Mouse (Mus musculus) heart, embryonic 16.5 days (tissue): Measurements from ENCODE around the gene Fgfr3. TPM values are rescaled to one million over a fixed set of nuclear protein-coding genes. Genes with fewer than 3 reads are reported as not detected.

ENCODE experiments used
- ATAC-seq: fragments of 200-750 bp; cut with Nextera tagmentation; replicated peaks from 2 replicates; pipeline ENCODE4 v1.8.0; 2017; ENCODE audit warnings: moderate number of reproducible peaks; ENCODE audit not compliant: insufficient read depth, low FRiP score; ENCODE audit errors: extremely low read depth
- H3K27ac ChIP-seq: fragments of 300-500 bp; sonication (generic); 2 replicates; pipeline ENCODE4 v1.5.1; 2014; ENCODE audit warnings: mild to moderate bottlenecking, low read length, control low read depth, moderate library complexity
- H3K27me3 ChIP-seq: fragments of 300-500 bp; sonication (generic); 2 replicates; pipeline ENCODE4 v1.6.1; 2014; ENCODE audit warnings: low read length, mixed read lengths; ENCODE audit not compliant: control insufficient read depth, insufficient read depth
- H3K36me3 ChIP-seq: fragments of 300-500 bp; sonication (generic); 2 replicates; pipeline ENCODE4 v1.6.1; 2014; ENCODE audit not compliant: control insufficient read depth, insufficient read depth
- H3K4me1 ChIP-seq: fragments of 300-500 bp; sonication (generic); 2 replicates; pipeline ENCODE4 v1.6.1; 2014; ENCODE audit warnings: low read length, mixed read lengths; ENCODE audit not compliant: control insufficient read depth, insufficient read depth
- H3K4me2 ChIP-seq: fragments of 300-500 bp; sonication (generic); 2 replicates; pipeline ENCODE4 v1.6.1; 2014; ENCODE audit warnings: low read depth, mild to moderate bottlenecking, control low read depth, low read length
- H3K4me3 ChIP-seq: fragments of 300-500 bp; sonication (generic); 2 replicates; pipeline ENCODE4 v1.5.1; 2014; ENCODE audit warnings: mild to moderate bottlenecking, control low read depth, low read length
- H3K9ac ChIP-seq: fragments of 300-500 bp; sonication (generic); 2 replicates; pipeline ENCODE4 v1.6.1; 2014; ENCODE audit warnings: low read length, control low read depth
- H3K9me3 ChIP-seq: fragments of 300-500 bp; sonication (generic); replicated peaks from 2 replicates; pipeline ENCODE4 v1.6.1; 2016; ENCODE audit warnings: low read length; ENCODE audit not compliant: control insufficient read depth
- WGBS: fragments of 180-500 bp; shearing (Covaris S2); extraction: QIAGEN DNeasy Blood & Tissue Kit; methylation state at CpG from one replicate; pipeline ENCODE4 v1.1.7; 2014; 5-methylcytosine and 5-hydroxymethylcytosine counted together
- polyA plus RNA-seq: library from polyadenylated mRNA; unstranded; fragments of >200 nt; fragmentation: Nextera tagmentation; extraction: Ambion mirVana; gene quantifications from 2 replicates; pipeline ENCODE4 v1.2.1, GENCODE M21; 2015

Fgfr3 gene
- polyA plus RNA-seq, 1 experiment from 2014 or later, result 3.9 TPM

DNA sequence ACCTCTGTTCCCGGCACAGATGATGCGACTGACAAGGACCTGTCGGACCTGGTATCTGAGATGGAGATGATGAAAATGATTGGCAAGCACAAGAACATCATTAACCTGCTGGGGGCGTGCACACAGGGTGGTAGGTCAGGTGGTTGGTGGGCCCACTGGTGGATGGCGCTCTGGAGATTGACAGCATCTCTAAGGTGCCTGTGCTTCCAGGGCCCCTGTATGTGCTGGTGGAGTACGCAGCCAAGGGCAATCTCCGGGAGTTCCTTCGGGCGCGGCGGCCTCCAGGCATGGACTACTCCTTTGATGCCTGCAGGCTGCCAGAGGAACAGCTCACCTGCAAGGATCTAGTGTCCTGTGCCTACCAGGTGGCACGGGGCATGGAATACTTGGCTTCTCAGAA, 12.4 kb downstream of the Fgfr3 start:
- H3K9ac ChIP-seq, result no peak overlapping the region
- no peaks in the 10 kb centered on the region; the same call in 1 of the 2 replicates for H3K4me1 ChIP-seq
- H3K36me3 ChIP-seq, result no peaks in the 10 kb centered on the region
- no peaks in the 10 kb centered on the region for H3K27me3 ChIP-seq
- no peak overlapping the region for H3K4me2 ChIP-seq
- H3K9me3 ChIP-seq, result no peaks in the 10 kb centered on the region
- ATAC-seq, result no peak
- 94% methylated on average over 12 of the region's 12 CpGs for WGBS
- H3K27ac ChIP-seq, result no peak overlapping the region
- no peak overlapping the region for H3K4me3 ChIP-seq

DNA sequence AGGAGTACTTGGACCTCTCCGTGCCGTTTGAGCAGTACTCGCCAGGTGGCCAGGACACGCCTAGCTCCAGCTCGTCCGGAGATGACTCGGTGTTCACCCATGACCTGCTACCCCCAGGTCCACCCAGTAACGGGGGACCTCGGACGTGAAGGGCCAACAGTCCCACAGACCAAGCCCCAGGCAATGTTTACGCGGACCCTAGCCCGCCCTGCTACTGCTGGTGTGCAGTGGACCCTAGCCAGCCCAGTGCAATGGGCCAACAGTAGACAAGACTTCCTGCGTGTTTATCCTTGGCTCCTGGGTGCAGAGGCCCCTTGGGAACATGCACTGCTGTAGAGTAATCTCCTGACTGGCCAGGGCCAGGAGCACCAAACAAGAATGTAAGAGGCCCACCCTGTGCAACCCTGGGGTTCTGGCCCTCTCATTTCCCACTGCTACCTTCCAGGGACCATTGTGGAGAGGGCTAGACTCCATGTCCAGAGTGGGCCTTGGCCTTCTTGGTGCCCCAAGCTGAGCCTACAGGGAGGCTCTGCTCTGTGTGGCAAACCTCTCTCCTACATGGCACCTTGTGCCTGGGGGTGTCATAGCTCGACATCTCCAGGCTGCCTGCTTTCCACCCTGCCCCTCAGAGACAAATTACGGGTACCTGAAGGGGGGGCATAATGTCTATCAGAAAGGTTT, 14.1 kb downstream of the Fgfr3 start:
- H3K4me1 ChIP-seq, result no peaks in the 10 kb centered on the region; the same call in 1 of the 2 replicates
- no peaks in the 10 kb centered on the region for H3K36me3 ChIP-seq
- no peaks in the 10 kb centered on the region for H3K27me3 ChIP-seq

DNA sequence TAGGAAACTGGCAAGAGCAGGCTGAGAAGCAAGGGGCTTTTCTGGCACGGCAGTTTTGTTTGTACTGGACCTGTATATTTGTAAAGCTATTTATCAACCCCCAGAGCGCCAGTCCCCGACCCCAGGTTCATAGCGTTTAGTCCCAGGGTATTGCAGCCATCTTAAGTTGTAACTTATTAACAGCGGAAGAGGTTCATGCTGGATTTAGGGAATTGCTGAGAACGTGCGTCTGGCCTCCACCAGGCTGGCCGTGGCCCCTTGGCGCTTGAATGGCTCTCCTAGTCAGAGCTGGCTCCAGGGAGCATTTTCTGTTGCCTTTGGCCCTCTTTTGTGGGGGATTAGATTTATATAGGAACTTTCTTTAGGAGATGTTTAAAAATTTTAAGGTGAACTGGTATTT, 14.8 kb downstream of the Fgfr3 start:
- WGBS, result 80% methylated on average over 9 of the region's 9 CpGs
- Histone ChIP-seq H3K4me2 (no peak overlapping the region), H3K4me1 (no peaks in the 10 kb centered on the region; the same call in 1 of the 2 replicates), H3K4me3 (no peak overlapping the region), H3K9ac (no peak overlapping the region), H3K36me3 (no peaks in the 10 kb centered on the region; the same call in 1 of the 2 replicates), H3K27ac (no peak overlapping the region), H3K27me3 (no peaks in the 10 kb centered on the region), H3K9me3 (no peaks in the 10 kb centered on the region)
- ATAC-seq, result no peak

More for the DNA sequence above, 14.1 kb downstream of the Fgfr3 start:
- no peak overlapping the region for H3K4me2 ChIP-seq
- ATAC-seq, result no peak
- H3K9me3 ChIP-seq, result no peaks in the 10 kb centered on the region
- H3K9ac ChIP-seq, result no peak overlapping the region
- WGBS, result 92% methylated on average over 16 of the region's 16 CpGs
- no peak overlapping the region for H3K27ac ChIP-seq
- no peak overlapping the region for H3K4me3 ChIP-seq

DNA sequence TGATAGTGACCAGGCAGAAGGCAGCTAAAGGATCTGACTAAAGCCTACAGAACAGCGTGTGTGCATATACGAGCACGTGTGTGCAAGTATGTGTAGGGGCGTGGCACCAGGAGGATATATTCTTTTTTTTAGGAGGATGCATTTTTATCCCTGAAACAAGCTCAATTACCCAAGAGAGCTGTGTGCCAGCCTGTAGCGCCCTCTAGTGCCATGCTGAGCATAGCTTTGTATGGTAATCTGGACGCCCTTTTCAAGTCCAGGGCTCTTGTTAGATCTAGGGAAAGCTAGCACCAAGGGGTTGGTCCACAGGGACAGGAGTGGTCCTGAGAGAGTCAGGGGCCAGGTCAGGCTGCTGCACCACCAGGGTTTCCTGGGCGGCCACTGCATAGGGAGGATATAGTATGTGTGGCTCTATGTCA, 16.4 kb downstream of the Fgfr3 start:
- 27% methylated on average over 7 of the region's 7 CpGs for WGBS
- no peak for ATAC-seq
- no peaks in the 10 kb centered on the region for H3K9me3 ChIP-seq
- H3K4me3 ChIP-seq, result no peak overlapping the region
- H3K27me3 ChIP-seq, result no peaks in the 10 kb centered on the region
- H3K4me1 ChIP-seq, result peaks cover 5% of the 10 kb centered on the region; the same call in 1 of the 2 replicates
- no peak overlapping the region for H3K27ac ChIP-seq
- peaks cover 8% of the 10 kb centered on the region for H3K36me3 ChIP-seq
- no peak overlapping the region for H3K9ac ChIP-seq
- H3K4me2 ChIP-seq, result no peak overlapping the region

DNA sequence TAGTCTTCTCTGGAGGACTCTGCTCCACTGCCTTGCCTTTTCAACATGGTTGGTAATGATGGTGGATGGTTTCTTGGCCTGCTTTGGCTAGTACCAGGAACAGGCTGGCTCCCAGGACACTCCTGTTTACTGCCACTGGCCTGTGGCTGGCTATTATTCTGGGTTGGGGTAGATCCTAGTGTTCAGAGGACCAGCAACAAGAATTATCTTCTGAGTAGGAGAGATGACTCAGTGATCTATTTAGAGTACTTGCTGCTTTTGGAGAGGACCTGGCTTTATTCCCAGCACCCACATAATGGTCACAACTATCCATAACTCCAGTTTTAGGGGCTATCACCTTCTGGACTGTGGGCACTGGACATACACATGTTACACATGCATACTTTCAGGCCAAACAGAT, 16.9 kb downstream of the Fgfr3 start:
- no peak overlapping the region for H3K27ac ChIP-seq
- no peak for ATAC-seq
- peaks cover 8% of the 10 kb centered on the region for H3K36me3 ChIP-seq

DNA sequence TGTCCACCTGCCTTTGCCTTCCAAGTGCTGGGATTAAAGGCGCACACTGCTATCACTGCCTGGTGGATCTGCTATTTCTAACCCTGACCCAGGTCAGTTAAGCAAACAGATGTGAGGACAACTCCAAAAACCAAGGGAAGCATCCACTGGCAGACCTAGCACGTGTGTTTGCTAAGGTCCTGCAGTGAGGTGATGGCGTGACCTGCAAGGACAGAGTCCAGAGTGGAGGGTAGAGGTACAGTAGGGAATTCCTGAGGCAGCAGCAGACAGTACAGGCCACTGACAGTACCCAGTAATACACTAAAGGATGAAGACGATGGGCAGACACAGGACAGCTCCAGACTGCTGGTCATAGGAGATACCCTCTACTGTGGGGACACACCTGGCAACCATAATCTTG, 19.1 kb downstream of the Fgfr3 start:
- peaks cover 18% of the 10 kb centered on the region for H3K36me3 ChIP-seq
- H3K27me3 ChIP-seq, result no peaks in the 10 kb centered on the region
- H3K27ac ChIP-seq, result no peak overlapping the region
- 85% methylated on average over 4 of the region's 4 CpGs for WGBS
- no peak overlapping the region for H3K4me2 ChIP-seq
- no peaks in the 10 kb centered on the region for H3K9me3 ChIP-seq
- peaks cover 12% of the 10 kb centered on the region for H3K4me1 ChIP-seq
- H3K9ac ChIP-seq, result no peak overlapping the region
- H3K4me3 ChIP-seq, result no peak overlapping the region
- no peak for ATAC-seq

More for the DNA sequence above, 16.9 kb downstream of the Fgfr3 start:
- Histone ChIP-seq H3K27me3 (no peaks in the 10 kb centered on the region), H3K9ac (no peak overlapping the region), H3K4me2 (no peak overlapping the region), H3K4me1 (peaks cover 9% of the 10 kb centered on the region), H3K9me3 (no peaks in the 10 kb centered on the region), H3K4me3 (no peak overlapping the region)

DNA sequence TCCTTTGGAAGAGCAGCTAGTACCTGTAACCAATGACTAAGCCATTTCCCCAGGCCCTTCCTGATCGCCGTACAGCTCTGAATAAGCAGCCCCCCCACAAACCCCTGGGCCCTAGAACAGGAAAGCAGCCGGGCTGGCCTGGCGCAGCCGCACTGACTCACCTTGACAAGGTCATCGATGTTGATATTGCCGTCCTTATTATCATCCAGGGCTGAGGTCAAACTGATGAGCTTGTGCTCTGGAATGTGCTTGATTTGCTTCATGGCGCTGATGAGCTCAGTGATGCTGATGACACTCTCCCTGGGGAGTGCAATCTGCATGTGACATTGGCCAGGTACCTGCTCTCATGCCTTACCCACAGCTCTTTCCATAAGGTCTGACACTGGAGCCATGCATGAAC, 22.0 kb downstream of the Fgfr3 start:
- no peak overlapping the region for H3K4me2 ChIP-seq
- H3K4me3 ChIP-seq, result no peak overlapping the region
- H3K9me3 ChIP-seq, result no peaks in the 10 kb centered on the region
- no peak overlapping the region for H3K9ac ChIP-seq
- WGBS, result 43% methylated on average over 8 of the region's 8 CpGs
- H3K4me1 ChIP-seq, result peaks cover 12% of the 10 kb centered on the region
- H3K27ac ChIP-seq, result peak overlapping the region; percentile 56
- H3K27me3 ChIP-seq, result no peaks in the 10 kb centered on the region
- peaks cover 36% of the 10 kb centered on the region for H3K36me3 ChIP-seq
- no peak for ATAC-seq

DNA sequence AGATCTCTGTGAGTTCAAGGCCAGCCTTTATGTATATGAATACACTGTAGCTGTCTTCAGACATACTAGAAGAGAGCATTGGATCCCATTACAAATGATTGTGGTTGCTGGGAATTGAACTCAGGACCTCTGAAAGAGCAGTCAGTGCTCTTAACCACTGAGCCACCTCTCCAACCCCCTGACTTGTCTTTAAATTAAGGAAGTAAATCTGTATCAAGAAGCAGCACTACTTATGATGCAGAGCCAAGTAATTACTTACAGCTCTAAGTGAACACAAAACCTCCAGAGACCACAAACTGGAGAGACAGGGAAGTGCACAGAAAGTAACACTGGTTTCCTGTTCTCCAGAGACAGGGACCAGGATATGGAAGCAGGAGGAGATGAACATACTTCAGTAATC, 55.7 kb downstream of the Fgfr3 start:
- peaks cover 8% of the 10 kb centered on the region for H3K36me3 ChIP-seq
- no peaks in the 10 kb centered on the region for H3K9me3 ChIP-seq
- no peak overlapping the region for H3K4me3 ChIP-seq
- ATAC-seq, result no peak
- H3K4me1 ChIP-seq, result peaks cover 10% of the 10 kb centered on the region
- H3K9ac ChIP-seq, result no peak overlapping the region
- no peak overlapping the region for H3K4me2 ChIP-seq
- H3K27ac ChIP-seq, result no peak overlapping the region
- no peaks in the 10 kb centered on the region for H3K27me3 ChIP-seq

DNA sequence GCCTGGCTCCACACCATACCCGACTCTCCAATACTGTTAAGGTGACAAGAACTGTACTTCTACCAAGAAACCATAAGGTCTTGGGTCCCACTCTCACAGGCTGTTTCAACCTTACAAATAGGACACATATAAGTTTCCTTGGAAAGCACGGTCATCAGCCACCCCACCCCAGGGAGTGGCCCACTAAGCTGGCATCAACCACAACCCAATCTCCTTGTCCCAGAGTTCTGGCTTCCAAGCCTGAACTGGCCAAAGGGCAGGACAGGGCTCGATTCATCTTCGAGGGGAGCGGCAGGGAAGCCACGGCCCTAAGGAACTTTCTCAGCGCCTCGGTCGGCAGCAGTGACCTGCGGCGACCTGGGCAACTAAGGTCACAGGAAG, 60.5 kb downstream of the Fgfr3 start:
- WGBS, result 4% methylated on average over 11 of the region's 11 CpGs
- no peaks in the 10 kb centered on the region for H3K9me3 ChIP-seq
- no peak for ATAC-seq
- H3K4me3 ChIP-seq, result peak overlapping the region; percentile 91
- H3K27me3 ChIP-seq, result no peaks in the 10 kb centered on the region
- peaks cover 13% of the 10 kb centered on the region for H3K4me1 ChIP-seq
- H3K4me2 ChIP-seq, result peak overlapping the region; percentile 92
- peak overlapping the region; percentile 86 for H3K9ac ChIP-seq
- peak overlapping the region; percentile 90 for H3K27ac ChIP-seq
- H3K36me3 ChIP-seq, result peaks cover under 1% of the 10 kb centered on the region; the same call in 1 of the 2 replicates
